ENCODE assay signal across 20 mouse cellular contexts in genomic region chr8:127542162-127542561, GRCm38 (mm10).
A peak's percentile ranks its signal among the peaks of the same experiment; 100 is the strongest.
DNase-seq lines count a peak whose midpoint lies in the region; ATAC-seq and TF ChIP-seq lines count a peak whose summit lies in the region.
"Had no signal": no experiment of that assay in that cellular context is flagged by ENCODE, and none has a peak within 500 bp of the region (broad histone marks: within the 10 kb centered on the region; RNA-seq: fewer than 3 reads in every experiment).

No protein-coding gene starts in this region.

- H3K9ac ChIP-seq in liver, embryonic 14.5 days (replicated peaks), result no peak overlapping the region
- H3K9ac ChIP-seq: forebrain, embryonic 13.5 days; lung, embryonic 14.5 days; midbrain, embryonic 12.5 days had no signal

- no peak for TF ChIP-seq EP300 in liver, embryonic 14.5 days (IDR thresholded peaks at IDR 0.05; ENCODE audit: low read depth)

- no peak for ATAC-seq in CD4-positive, CD25-positive, alpha-beta regulatory T cell, adult 4 months
- peak; percentile 68; the same call in 1 of the 2 replicates for ATAC-seq in liver, embryonic 14.5 days (ENCODE audit: insufficient read depth)
- ATAC-seq: forebrain, embryonic 13.5 days; hindbrain, postnatal 0 days had no signal

- H3K9me3 ChIP-seq in liver, embryonic 14.5 days (ENCODE audit: control insufficient read depth, low read length), result no peaks in the 10 kb centered on the region
- H3K9me3 ChIP-seq: forebrain, embryonic 13.5 days; midbrain, embryonic 12.5 days had no signal

- intact Hi-C loops in heart, postnatal 25 days (cut with DNase I), result no loop called here

- H3K27me3 ChIP-seq in liver, embryonic 14.5 days (ENCODE audit: control insufficient read depth, insufficient read depth, low read length), result no peaks in the 10 kb centered on the region
- H3K27me3 ChIP-seq: forebrain, embryonic 13.5 days; midbrain, embryonic 12.5 days had no signal

- WGBS in liver, embryonic 14.5 days (ENCODE audit: insufficient replicate concordance), result 51% methylated on average over 2 of the region's 2 CpGs

- peak; percentile 12 for DNase-seq in CD4-positive, CD25-positive, alpha-beta regulatory T cell, adult 2 months (ENCODE audit: low read depth, low spot score)
- peak; percentile 5 for DNase-seq in thymus, postnatal 14 days
- DNase-seq in thymus, adult 18-20 months, result no peak
- DNase-seq in liver, embryonic 14.5 days (ENCODE audit: low read depth in 3 of 3, low spot score in 3 of 3), result no peak
- no peak for DNase-seq in cerebellum, adult 11-12 months
- DNase-seq in urinary bladder, postnatal 4 days (ENCODE audit: low spot score in 2 of 2), result no peak
- DNase-seq in heart, postnatal 25 days (ENCODE audit: low spot score), result no peak
- DNase-seq: adrenal gland, postnatal 14 days; cerebellum, adult 9-11 months; embryo, embryonic 11 days; heart, postnatal 36 days; kidney, adult 2 months; kidney, postnatal 4 days; lung, embryonic 14.5 days; right cerebral cortex, postnatal 25 days had no signal

- H3K36me3 ChIP-seq in liver, embryonic 14.5 days (replicated peaks; ENCODE audit: control insufficient read depth, insufficient read depth, low read depth), result no peaks in the 10 kb centered on the region
- H3K36me3 ChIP-seq: G1E; midbrain, embryonic 12.5 days had no signal

- no peak for TF ChIP-seq CTCF in liver, embryonic 14.5 days (IDR thresholded peaks at IDR 0.05; ENCODE audit: low read depth)

- H3K27ac ChIP-seq in liver, embryonic 14.5 days, result no peak overlapping the region
- H3K27ac ChIP-seq: forebrain, embryonic 13.5 days; hindbrain, postnatal 0 days; midbrain, embryonic 12.5 days had no signal

- H3K4me2 ChIP-seq in liver, embryonic 14.5 days (ENCODE audit: low read depth), result no peak overlapping the region
- H3K4me2 ChIP-seq: forebrain, embryonic 13.5 days; lung, embryonic 14.5 days; midbrain, embryonic 12.5 days had no signal

- H3K4me1 ChIP-seq in liver, embryonic 14.5 days (replicated peaks; ENCODE audit: control insufficient read depth in 2 of 2, insufficient read depth in 2 of 2, low read length in 1 of 2), result 0 out of 4 replicates have a peak, but pooled peaks cover 0 to 1% of the 10 kb centered on the region in 2 experiments

- no peak overlapping the region for H3K4me3 ChIP-seq in liver, embryonic 14.5 days (ENCODE audit: insufficient read depth in 1 of 2, low read depth in 2 of 2, low read length in 2 of 2)
- H3K4me3 ChIP-seq: forebrain, embryonic 13.5 days; midbrain, embryonic 12.5 days had no signal

Comparison
In these comparisons a context has a peak if more than half of its experiments do, and no peak if none do; other contexts are left out.
1. DNase-seq: peak in CD4-positive, CD25-positive, alpha-beta regulatory T cell, adult 2 months (single experiment) and thymus, postnatal 14 days (single experiment); none in thymus, adult 18-20 months (0 of 2), liver, embryonic 14.5 days (0 of 3), cerebellum, adult 11-12 months (single experiment), urinary bladder, postnatal 4 days (0 of 2) and heart, postnatal 25 days (single experiment).